Mouse (Mus musculus): ENCODE data around the gene Guca1a. TPM values are rescaled to one million over a fixed set of nuclear protein-coding genes. Genes with fewer than 3 reads are reported as not detected.
"Not testable (repeated sequence)": the region's sequence is repeated elsewhere in the genome, so short reads cannot be mapped to it uniquely, and the experiment has no call there.

Guca1a gene
- total RNA-seq (2021) = under 1 TPM in 1 of 2 experiments, not detected in 1; 0.42 TPM

GRCm38 (mm10) chr17:47400451-47400850 is at the start of gene Guca1a:
Guca1a (minus strand) TSS chr17:47400584.
- DNase-seq (ENCODE audit: extremely low spot score in 1 of 2, low spot score in 1 of 2) = no peak

- DNase-seq (ENCODE audit: extremely low spot score in 1 of 2, low spot score in 1 of 2) = no peak
Measured at GRCm38 (mm10) chr17:47449432-47449831, 49.0 kb upstream of the Guca1a start.

- DNase-seq (ENCODE audit: extremely low spot score in 1 of 2, low spot score in 1 of 2) = no peak
Measured at GRCm38 (mm10) chr17:47448523-47449372, 48.4 kb upstream of the Guca1a start.

- DNase-seq (ENCODE audit: extremely low spot score in 1 of 2, low spot score in 1 of 2) = no peak
Measured at GRCm38 (mm10) chr17:47446561-47446960, 46.2 kb upstream of the Guca1a start.

GRCm38 (mm10) chr17:47446025-47446424 is 45.6 kb upstream of the Guca1a start:
- DNase-seq (ENCODE audit: extremely low spot score in 1 of 2, low spot score in 1 of 2) = no peak

- DNase-seq (ENCODE audit: extremely low spot score in 1 of 2, low spot score in 1 of 2) = no peak
Measured at GRCm38 (mm10) chr17:47445518-47445917, 45.1 kb upstream of the Guca1a start.

GRCm38 (mm10) chr17:47444113-47444512 is 43.7 kb upstream of the Guca1a start:
- DNase-seq (ENCODE audit: extremely low spot score in 1 of 2, low spot score in 1 of 2) = no peak

GRCm38 (mm10) chr17:47442271-47442670 is 41.9 kb upstream of the Guca1a start:
- DNase-seq (ENCODE audit: extremely low spot score in 1 of 2, low spot score in 1 of 2) = no peak

GRCm38 (mm10) chr17:47441296-47442051 is 41.1 kb upstream of the Guca1a start:
- no peak for DNase-seq (ENCODE audit: extremely low spot score in 1 of 2, low spot score in 1 of 2)

- DNase-seq (ENCODE audit: extremely low spot score in 1 of 2, low spot score in 1 of 2) = no peak
Measured at GRCm38 (mm10) chr17:47440359-47440890, 40.0 kb upstream of the Guca1a start.

GRCm38 (mm10) chr17:47439396-47440028 is 39.1 kb upstream of the Guca1a start:
- DNase-seq (ENCODE audit: extremely low spot score in 1 of 2, low spot score in 1 of 2) = no peak

- DNase-seq (ENCODE audit: extremely low spot score in 1 of 2, low spot score in 1 of 2) = no peak
Measured at GRCm38 (mm10) chr17:47438611-47439010, 38.2 kb upstream of the Guca1a start.

GRCm38 (mm10) chr17:47436907-47437547 is 36.6 kb upstream of the Guca1a start, which contains the start of gene 1700001C19Rik:
1700001C19Rik (minus strand) TSS chr17:47437376.
- no peak for DNase-seq (ENCODE audit: extremely low spot score in 1 of 2, low spot score in 1 of 2)

GRCm38 (mm10) chr17:47436156-47436906 is 35.9 kb upstream of the Guca1a start, which contains the start of gene AI661453:
AI661453 (plus strand) TSS chr17:47436615.
- DNase-seq (ENCODE audit: extremely low spot score in 1 of 2, low spot score in 1 of 2) = no peak

GRCm38 (mm10) chr17:47430815-47431214 is 30.4 kb upstream of the Guca1a start:
- no peak for DNase-seq (ENCODE audit: extremely low spot score in 1 of 2, low spot score in 1 of 2)

- DNase-seq (ENCODE audit: extremely low spot score in 1 of 2, low spot score in 1 of 2) = no peak
Measured at GRCm38 (mm10) chr17:47428831-47429304, 28.5 kb upstream of the Guca1a start.

- no peak for DNase-seq (ENCODE audit: extremely low spot score in 1 of 2, low spot score in 1 of 2)
Measured at GRCm38 (mm10) chr17:47427316-47427715, 26.9 kb upstream of the Guca1a start.

GRCm38 (mm10) chr17:47424186-47424585 is 23.8 kb upstream of the Guca1a start:
- DNase-seq (ENCODE audit: extremely low spot score in 1 of 2, low spot score in 1 of 2) = no peak

GRCm38 (mm10) chr17:47422616-47423015 is 22.2 kb upstream of the Guca1a start:
- DNase-seq (ENCODE audit: extremely low spot score in 1 of 2, low spot score in 1 of 2) = not testable (repeated sequence)
